Mouse (Mus musculus): Measurements from ENCODE around the gene Ncapg2. TPM values are rescaled to one million over a fixed set of nuclear protein-coding genes. Genes with fewer than 3 reads are reported as not detected.

Ncapg2 gene
- total RNA-seq, 1 experiment from 2014 or later: 113 TPM

GRCm38 (mm10) chr12:116425392-116425791, 20.2 kb downstream of the Ncapg2 start:
- ATAC-seq (replicated peaks in 1 of 2; ENCODE audit: insufficient read depth in 1 of 2, low FRiP score in 2 of 2, low TSS enrichment in 1 of 2, low read depth in 1 of 2, poor library complexity in 2 of 2, severe bottlenecking in 2 of 2): no peak

DNA sequence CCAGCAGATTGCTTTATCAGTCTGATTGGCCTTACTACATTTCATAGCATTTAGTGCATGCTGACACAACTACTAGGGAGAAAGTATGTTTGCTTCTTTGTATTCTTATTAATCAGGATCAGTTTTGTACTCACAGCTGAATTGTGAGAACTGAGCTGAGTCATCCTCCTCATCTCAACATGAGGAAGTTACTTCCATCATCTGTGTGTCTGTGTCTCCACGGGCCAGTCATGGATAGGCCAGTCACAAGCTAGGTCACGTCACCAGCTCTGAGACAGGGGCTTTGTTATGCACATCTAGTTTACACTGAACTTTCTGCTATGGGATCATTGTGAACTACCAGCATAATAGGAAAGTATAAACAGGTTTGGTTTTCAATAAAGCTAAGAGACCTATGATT, 28.5 kb downstream of the Ncapg2 start:
- ATAC-seq (replicated peaks in 1 of 2; ENCODE audit: insufficient read depth in 1 of 2, low FRiP score in 2 of 2, low TSS enrichment in 1 of 2, low read depth in 1 of 2, poor library complexity in 2 of 2, severe bottlenecking in 2 of 2): peak; percentile 30 to 44; a peak in 1 of 4 replicates

DNA sequence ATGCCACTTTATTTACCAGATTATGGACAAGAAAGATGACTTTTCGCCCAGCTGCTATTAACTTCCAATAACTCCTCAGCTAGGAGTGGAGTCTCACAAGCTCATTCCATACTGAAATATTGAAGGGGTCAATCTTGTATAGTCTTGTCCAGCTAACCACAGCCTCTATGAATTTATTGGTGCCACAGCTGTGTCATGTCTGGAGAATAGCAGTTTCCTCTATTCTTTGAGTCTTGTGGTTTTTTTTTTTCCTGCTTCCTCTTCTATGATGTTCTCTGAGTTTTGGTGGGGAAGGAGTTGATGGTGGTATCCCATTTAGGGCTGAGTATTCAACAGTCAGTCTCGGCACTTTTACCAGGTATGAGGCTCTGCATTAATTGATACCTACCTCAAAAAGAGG, 30.0 kb downstream of the Ncapg2 start:
- ATAC-seq (replicated peaks in 1 of 2; ENCODE audit: insufficient read depth in 1 of 2, low FRiP score in 2 of 2, low TSS enrichment in 1 of 2, low read depth in 1 of 2, poor library complexity in 2 of 2, severe bottlenecking in 2 of 2): peak; percentile 75 to 80; a peak in 3 of 4 replicates

DNA sequence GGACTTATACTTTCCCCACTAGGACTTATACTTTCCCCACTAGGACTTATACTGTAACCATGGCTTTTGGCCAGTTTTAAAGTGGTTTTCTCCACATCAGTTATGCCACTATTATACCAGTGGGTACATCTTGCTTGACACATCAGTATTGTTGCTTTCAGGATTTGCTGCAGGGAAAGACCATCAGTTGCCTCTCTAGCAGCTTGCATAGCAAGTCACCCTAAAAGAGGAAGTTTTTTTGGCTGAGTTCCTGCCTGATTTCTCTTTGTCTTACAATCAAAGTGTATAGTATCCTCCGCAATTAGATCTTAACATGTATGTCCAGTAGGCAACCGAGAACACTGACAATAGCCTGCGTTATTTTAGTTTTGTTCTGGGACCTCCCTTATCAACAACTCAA, 30.9 kb downstream of the Ncapg2 start:
- peak; percentile 61 to 64 for ATAC-seq (replicated peaks in 1 of 2; ENCODE audit: insufficient read depth in 1 of 2, low FRiP score in 2 of 2, low TSS enrichment in 1 of 2, low read depth in 1 of 2, poor library complexity in 2 of 2, severe bottlenecking in 2 of 2)

- no peak for ATAC-seq (replicated peaks in 1 of 2; ENCODE audit: insufficient read depth in 1 of 2, low FRiP score in 2 of 2, low TSS enrichment in 1 of 2, low read depth in 1 of 2, poor library complexity in 2 of 2, severe bottlenecking in 2 of 2)
Measured at GRCm38 (mm10) chr12:116438591-116438990, 33.4 kb downstream of the Ncapg2 start.

- ATAC-seq (replicated peaks in 1 of 2; ENCODE audit: insufficient read depth in 1 of 2, low FRiP score in 2 of 2, low TSS enrichment in 1 of 2, low read depth in 1 of 2, poor library complexity in 2 of 2, severe bottlenecking in 2 of 2): no peak
Measured at GRCm38 (mm10) chr12:116442184-116442583, 37.0 kb downstream of the Ncapg2 start.

DNA sequence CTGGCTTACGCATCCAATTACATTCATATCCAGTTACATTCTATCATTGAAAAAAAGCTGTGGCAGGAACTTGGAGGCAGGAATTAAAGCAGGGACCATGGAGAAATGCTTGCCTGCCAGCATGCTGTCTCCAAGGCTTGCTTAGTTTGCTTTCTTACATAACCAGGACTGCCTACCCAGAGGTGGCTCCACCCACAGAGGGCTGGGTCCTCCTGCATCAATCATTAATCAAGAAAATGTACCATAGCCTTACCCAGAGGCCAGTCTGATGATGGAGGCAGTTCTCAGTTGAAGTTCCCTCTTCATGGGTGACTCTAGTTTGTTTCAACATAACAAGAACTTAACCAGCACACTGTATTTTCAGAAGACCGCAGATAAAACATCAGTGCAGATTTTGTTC, 44.3 kb downstream of the Ncapg2 start:
- ATAC-seq (replicated peaks in 1 of 2; ENCODE audit: insufficient read depth in 1 of 2, low FRiP score in 2 of 2, low TSS enrichment in 1 of 2, low read depth in 1 of 2, poor library complexity in 2 of 2, severe bottlenecking in 2 of 2): no peak

- no peak for ATAC-seq (replicated peaks in 1 of 2; ENCODE audit: insufficient read depth in 1 of 2, low FRiP score in 2 of 2, low TSS enrichment in 1 of 2, low read depth in 1 of 2, poor library complexity in 2 of 2, severe bottlenecking in 2 of 2)
Measured at GRCm38 (mm10) chr12:116460379-116461065, 55.3 kb downstream of the Ncapg2 start.

GRCm38 (mm10) chr12:116467030-116467429, 61.8 kb downstream of the Ncapg2 start:
- peak; percentile 45 to 46; a peak in 1 of 4 replicates for ATAC-seq (replicated peaks in 1 of 2; ENCODE audit: insufficient read depth in 1 of 2, low FRiP score in 2 of 2, low TSS enrichment in 1 of 2, low read depth in 1 of 2, poor library complexity in 2 of 2, severe bottlenecking in 2 of 2)

DNA sequence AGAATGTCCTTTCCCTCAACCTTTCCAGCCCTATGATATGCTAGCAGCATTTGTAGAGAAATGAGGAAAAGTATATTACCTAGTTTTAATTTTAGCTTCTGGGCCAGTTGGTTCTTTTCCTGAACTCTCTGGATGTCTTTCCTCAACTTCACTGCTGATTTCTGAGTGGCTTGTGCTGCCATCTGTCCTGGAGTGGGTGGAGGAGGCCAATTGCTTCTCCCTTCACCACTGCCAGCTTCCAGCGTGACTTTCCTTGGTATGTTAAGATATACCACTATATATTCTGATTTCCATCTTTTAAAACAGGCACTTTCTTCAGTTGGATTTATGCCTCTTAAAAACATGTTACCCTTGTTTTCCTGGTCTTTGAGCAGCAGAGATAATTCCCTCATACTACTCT, 63.1 kb downstream of the Ncapg2 start:
- no peak for ATAC-seq (replicated peaks in 1 of 2; ENCODE audit: insufficient read depth in 1 of 2, low FRiP score in 2 of 2, low TSS enrichment in 1 of 2, low read depth in 1 of 2, poor library complexity in 2 of 2, severe bottlenecking in 2 of 2)

DNA sequence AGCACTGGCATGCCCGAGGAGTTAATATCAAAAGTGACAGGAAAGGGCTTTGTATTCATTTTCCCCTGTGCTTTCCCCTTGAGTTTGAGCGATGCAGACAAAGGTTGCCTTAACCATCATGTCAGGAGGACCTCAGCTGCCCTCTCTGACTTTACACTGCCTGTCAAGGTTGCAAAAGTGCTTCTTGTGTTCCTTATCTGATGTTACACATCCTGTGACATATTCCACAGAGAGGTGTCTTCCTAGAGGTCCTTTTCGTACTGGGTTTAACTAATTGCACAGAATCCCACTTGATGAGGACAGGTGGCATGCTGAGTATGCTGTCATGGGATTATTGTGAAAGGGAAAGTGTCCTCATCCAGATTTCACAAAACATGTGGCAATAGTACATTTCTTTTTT, 63.9 kb downstream of the Ncapg2 start:
- peak in 1 of 2 experiments; percentile 10; a peak in 1 of 4 replicates for ATAC-seq (replicated peaks in 1 of 2; ENCODE audit: insufficient read depth in 1 of 2, low FRiP score in 2 of 2, low TSS enrichment in 1 of 2, low read depth in 1 of 2, poor library complexity in 2 of 2, severe bottlenecking in 2 of 2)

GRCm38 (mm10) chr12:116473264-116473663, 68.1 kb downstream of the Ncapg2 start:
- ATAC-seq (replicated peaks in 1 of 2; ENCODE audit: insufficient read depth in 1 of 2, low FRiP score in 2 of 2, low TSS enrichment in 1 of 2, low read depth in 1 of 2, poor library complexity in 2 of 2, severe bottlenecking in 2 of 2): peak in 1 of 2 experiments; percentile 45; a peak in 1 of 4 replicates

DNA sequence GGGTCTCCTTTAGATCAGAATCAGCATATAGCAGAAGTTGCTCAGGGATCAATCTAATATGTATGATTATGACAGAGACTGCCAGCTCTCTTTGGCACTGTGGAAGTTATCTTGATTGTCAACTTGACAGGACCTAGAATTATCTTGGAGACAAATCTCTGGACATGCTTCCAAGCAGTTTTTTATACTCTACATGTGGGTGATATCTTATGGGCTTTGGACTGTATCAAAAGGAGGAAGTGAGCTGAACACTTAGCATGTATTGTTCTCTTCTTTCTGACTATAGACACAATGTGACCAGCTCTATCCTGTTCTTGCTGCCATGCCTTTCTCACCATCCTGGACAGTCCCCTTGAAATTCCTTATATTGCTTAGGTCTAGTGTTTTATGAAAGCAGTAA, 68.6 kb downstream of the Ncapg2 start:
- no peak for ATAC-seq (replicated peaks in 1 of 2; ENCODE audit: insufficient read depth in 1 of 2, low FRiP score in 2 of 2, low TSS enrichment in 1 of 2, low read depth in 1 of 2, poor library complexity in 2 of 2, severe bottlenecking in 2 of 2)

- ATAC-seq (replicated peaks in 1 of 2; ENCODE audit: insufficient read depth in 1 of 2, low FRiP score in 2 of 2, low TSS enrichment in 1 of 2, low read depth in 1 of 2, poor library complexity in 2 of 2, severe bottlenecking in 2 of 2): no peak
Measured at GRCm38 (mm10) chr12:116474676-116475075, 69.5 kb downstream of the Ncapg2 start.

DNA sequence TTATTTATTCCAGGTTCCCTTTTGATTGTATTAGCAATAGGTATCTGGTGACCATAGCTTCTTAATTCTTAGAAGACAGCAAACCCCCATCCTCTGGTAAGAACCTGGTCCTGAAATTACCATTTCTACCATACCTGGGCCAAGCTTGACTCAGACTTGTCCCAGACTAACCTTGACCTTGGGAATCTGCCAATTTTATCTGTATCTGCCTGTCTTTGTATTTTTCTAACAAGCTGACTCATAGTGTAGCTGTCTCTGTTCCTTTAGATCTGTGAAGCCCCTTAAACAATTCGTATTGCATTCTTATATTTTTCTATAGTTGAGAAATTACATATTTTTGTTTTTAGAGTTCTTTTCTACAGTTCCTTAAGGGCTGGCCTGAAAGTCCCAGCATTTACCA, 73.6 kb downstream of the Ncapg2 start:
- ATAC-seq (replicated peaks in 1 of 2; ENCODE audit: insufficient read depth in 1 of 2, low FRiP score in 2 of 2, low TSS enrichment in 1 of 2, low read depth in 1 of 2, poor library complexity in 2 of 2, severe bottlenecking in 2 of 2): no peak

DNA sequence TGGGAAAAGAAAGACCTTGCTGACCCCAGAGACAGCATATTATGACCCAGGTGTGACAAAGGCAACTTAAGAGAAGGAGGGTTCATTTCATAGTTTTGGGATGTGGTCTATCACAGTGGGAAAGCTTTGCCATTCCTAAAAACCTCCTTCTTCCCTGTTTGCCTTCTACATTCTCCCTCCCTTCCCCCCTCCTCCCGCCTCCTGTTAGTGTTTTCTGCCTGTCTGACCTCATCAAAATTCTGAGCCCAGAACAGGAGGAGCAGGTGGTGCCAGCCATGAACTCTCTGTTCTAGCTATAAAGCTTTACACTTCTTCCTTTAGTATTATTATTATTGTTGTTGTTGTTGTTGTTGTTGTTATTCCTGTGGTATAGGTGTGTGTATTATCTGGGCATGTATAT, 76.7 kb downstream of the Ncapg2 start:
- ATAC-seq (replicated peaks in 1 of 2; ENCODE audit: insufficient read depth in 1 of 2, low FRiP score in 2 of 2, low TSS enrichment in 1 of 2, low read depth in 1 of 2, poor library complexity in 2 of 2, severe bottlenecking in 2 of 2): no peak

GRCm38 (mm10) chr12:116483581-116483980, 78.4 kb downstream of the Ncapg2 start:
- no peak for ATAC-seq (replicated peaks in 1 of 2; ENCODE audit: insufficient read depth in 1 of 2, low FRiP score in 2 of 2, low TSS enrichment in 1 of 2, low read depth in 1 of 2, poor library complexity in 2 of 2, severe bottlenecking in 2 of 2)

DNA sequence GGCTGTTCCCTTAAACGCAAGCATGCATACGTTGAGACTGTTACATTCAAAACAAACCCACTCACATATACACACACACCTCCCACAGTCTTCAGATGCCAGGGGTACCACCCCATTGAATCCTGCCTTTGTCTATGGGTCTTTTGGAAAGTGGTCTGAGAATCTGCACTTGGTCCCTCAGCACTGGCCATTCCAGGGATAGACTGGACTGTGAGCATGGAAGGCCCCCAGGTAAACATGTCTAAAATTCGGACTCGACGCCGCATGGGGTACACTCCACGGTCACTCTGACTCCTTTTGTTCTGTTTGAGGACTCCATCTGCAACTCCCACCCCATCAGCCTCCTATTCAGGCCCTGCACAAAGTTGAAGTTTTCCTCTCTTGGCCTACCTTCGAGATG, 79.8 kb downstream of the Ncapg2 start:
- ATAC-seq (replicated peaks in 1 of 2; ENCODE audit: insufficient read depth in 1 of 2, low FRiP score in 2 of 2, low TSS enrichment in 1 of 2, low read depth in 1 of 2, poor library complexity in 2 of 2, severe bottlenecking in 2 of 2): no peak
